Mouse (Mus musculus) neural tube, embryonic 14.5 days (tissue): ENCODE data around the gene Gm10570. TPM values are rescaled to one million over a fixed set of nuclear protein-coding genes. Genes with fewer than 3 reads are reported as not detected.

ENCODE experiments used
- ATAC-seq: fragments of 200-750 bp; cut with Nextera tagmentation; 2 replicates; pipeline ENCODE4 v1.8.0; 2017; ENCODE audit warnings: low read depth, mild to moderate bottlenecking, moderate TSS enrichment, moderate library complexity
- H3K27ac ChIP-seq: fragments of 300-500 bp; sonication (generic); 2 replicates; pipeline ENCODE4 v1.5.1; 2014; ENCODE audit warnings: low read depth, mild to moderate bottlenecking, control low read depth, low read length, moderate library complexity, mixed read lengths
- H3K27me3 ChIP-seq: fragments of 300-500 bp; sonication (generic); 2 replicates; pipeline ENCODE4 v1.6.1; 2014; ENCODE audit warnings: low read length; ENCODE audit not compliant: control insufficient read depth, insufficient read depth
- H3K36me3 ChIP-seq: fragments of 300-500 bp; sonication (generic); 2 replicates; pipeline ENCODE4 v1.6.1; 2014; ENCODE audit warnings: low read length, mixed read lengths; ENCODE audit not compliant: control insufficient read depth, insufficient read depth
- H3K4me1 ChIP-seq: fragments of 300-500 bp; sonication (generic); 2 replicates; pipeline ENCODE4 v1.6.1; 2014; ENCODE audit warnings: low read length; ENCODE audit not compliant: control insufficient read depth, insufficient read depth
- H3K4me2 ChIP-seq: fragments of 300-500 bp; sonication (generic); 2 replicates; pipeline ENCODE4 v1.6.1; 2014; ENCODE audit warnings: mild to moderate bottlenecking, low read depth, low read length, control low read depth
- H3K4me3 ChIP-seq: fragments of 300-500 bp; sonication (generic); 2 replicates; pipeline ENCODE4 v1.5.1; 2014; ENCODE audit warnings: low read depth, low read length, control low read depth, mixed read lengths
- H3K9ac ChIP-seq: fragments of 300-500 bp; sonication (generic); replicated peaks from 2 replicates; pipeline ENCODE4 v1.6.1; 2014; ENCODE audit warnings: low read depth, mild to moderate bottlenecking, control low read depth, low read length, mixed read lengths
- H3K9me3 ChIP-seq: fragments of 300-500 bp; sonication (generic); 2 replicates; pipeline ENCODE4 v1.6.1; 2016; ENCODE audit warnings: low read length; ENCODE audit not compliant: control insufficient read depth
- WGBS: fragments of 180-500 bp; shearing (Covaris S2); extraction: QIAGEN DNeasy Blood & Tissue Kit; methylation state at CpG from one replicate; pipeline ENCODE4 v1.1.7; 2014; 5-methylcytosine and 5-hydroxymethylcytosine counted together
- polyA plus RNA-seq: library from polyadenylated mRNA; unstranded; fragments of >200 nt; fragmentation: Nextera tagmentation; extraction: Ambion mirVana; gene quantifications from 2 replicates; pipeline ENCODE4 v1.2.1, GENCODE M21; 2014

Gene Gm10570
- polyA plus RNA-seq, result 0.99 and 1.8 TPM in 2 replicates

DNA sequence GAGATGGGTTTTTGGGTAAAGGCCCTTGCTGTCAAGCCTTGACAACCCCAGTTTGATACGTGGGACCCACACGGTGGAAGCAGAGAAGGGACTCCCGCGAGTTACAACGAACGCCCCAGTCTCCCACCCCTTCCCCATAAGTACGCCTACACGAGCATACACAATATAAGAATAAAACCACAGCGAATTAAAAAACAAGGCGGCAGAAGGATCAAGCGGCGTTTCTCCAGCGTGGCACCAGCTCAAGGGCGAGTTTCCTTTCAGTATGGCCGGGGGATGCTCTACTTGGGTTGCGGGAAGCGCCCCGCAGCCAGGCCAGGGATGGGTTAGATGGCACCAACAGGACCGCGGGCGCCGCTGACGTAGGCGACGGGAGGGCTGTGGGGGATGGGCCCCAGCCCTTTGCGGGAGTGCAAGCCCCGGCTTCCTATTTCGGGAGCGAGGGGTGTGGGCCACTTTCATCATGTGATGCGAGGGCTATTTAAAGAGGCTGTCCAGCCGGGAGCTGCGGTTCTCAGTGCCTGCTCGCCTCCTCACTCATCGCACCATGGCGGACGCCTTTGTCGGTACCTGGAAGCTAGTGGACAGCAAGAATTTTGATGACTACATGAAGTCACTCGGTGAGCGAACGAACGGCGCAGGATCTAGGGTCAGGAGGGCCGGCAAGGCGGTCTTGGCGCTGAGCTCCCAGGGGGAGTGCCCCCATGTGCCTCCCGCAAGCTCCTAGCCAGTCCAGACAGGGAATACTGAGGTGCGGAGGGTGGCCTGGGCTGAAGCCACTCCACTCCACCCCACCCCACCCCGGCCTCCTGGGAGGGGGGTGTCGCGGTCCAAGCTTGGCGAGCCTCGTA lies at the start of gene Gm10570, which contains the start of gene Fabp3:
Gene Gm10570 (minus strand): TSS at position 444 of the 851 bp plus-strand sequence.
Gene Fabp3 (plus strand): TSS at position 365 of the 851 bp plus-strand sequence.
- H3K36me3 ChIP-seq, result no peaks in the 10 kb centered on the region
- H3K27me3 ChIP-seq, result peaks cover 9% of the 10 kb centered on the region
- 0 out of 2 replicates have a peak, but pooled peaks cover 2% of the 10 kb centered on the region for H3K4me1 ChIP-seq
- no peaks in the 10 kb centered on the region for H3K9me3 ChIP-seq
- under 1% methylated on average over 50 of the region's 52 CpGs for WGBS
- peak within 1 kb of the TSS; percentile 18 for H3K27ac ChIP-seq
- H3K4me2 ChIP-seq, result peak within 1 kb of the TSS; percentile 84
- peak; percentile 77 for ATAC-seq
- H3K4me3 ChIP-seq, result peak within 1 kb of the TSS; percentile 41
- peak within 1 kb of the TSS; percentile 69 for H3K9ac ChIP-seq

DNA sequence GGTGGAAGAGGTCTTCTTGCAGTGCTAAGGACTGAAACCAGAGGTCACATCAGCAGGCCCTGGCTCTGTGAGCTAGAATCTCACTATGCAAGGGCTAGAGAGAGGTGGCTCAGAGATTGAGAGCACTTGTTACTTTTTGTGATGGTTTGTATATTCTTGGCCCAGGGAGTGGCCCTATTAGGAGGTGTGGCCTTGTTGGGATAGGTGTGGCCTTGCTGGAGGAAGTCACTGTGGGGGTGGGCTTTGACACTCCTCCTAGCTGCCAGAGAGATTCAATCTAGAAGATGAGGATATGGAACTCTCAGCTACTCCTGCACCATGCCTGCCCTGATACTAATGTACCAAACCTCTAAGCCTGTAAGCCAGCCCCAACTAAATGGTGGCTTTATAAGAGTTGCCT lies 49.5 kb upstream of the Gm10570 start:
- H3K4me1 ChIP-seq, result peaks cover 14% of the 10 kb centered on the region
- H3K9me3 ChIP-seq, result no peaks in the 10 kb centered on the region
- H3K9ac ChIP-seq, result no peak overlapping the region
- no peaks in the 10 kb centered on the region for H3K27me3 ChIP-seq
- no peak overlapping the region for H3K4me3 ChIP-seq
- H3K27ac ChIP-seq, result no peak overlapping the region
- H3K36me3 ChIP-seq, result peaks cover 4% of the 10 kb centered on the region; the same call in 1 of the 2 replicates
- no peak overlapping the region for H3K4me2 ChIP-seq
- no peak for ATAC-seq

DNA sequence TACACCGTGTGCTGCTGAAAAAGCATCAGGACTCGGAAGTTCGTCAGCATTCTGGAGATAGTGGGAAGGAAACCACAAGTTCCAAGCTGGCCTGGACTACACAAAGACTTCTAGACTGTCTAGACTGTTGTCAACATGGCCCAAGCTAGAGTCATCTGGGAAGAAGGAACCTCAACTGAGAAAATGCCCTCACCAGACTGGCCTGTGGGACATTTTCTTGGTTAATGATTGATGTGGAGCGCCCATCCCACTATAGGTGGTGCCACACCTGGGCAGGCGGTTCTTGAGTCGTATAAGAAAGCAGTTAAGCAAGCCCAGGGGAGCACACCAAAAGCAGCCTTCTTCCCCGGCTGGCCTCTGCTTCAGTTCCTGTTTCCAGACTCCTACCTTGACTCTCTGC lies 44.1 kb upstream of the Gm10570 start:
- no peak for ATAC-seq
- H3K9me3 ChIP-seq, result no peaks in the 10 kb centered on the region
- H3K9ac ChIP-seq, result no peak overlapping the region
- 93% methylated on average over 7 of the region's 7 CpGs for WGBS
- no peaks in the 10 kb centered on the region for H3K4me1 ChIP-seq
- no peak overlapping the region for H3K27ac ChIP-seq
- no peak overlapping the region for H3K4me2 ChIP-seq
- H3K27me3 ChIP-seq, result no peaks in the 10 kb centered on the region
- H3K4me3 ChIP-seq, result no peak overlapping the region
- peaks cover 40% of the 10 kb centered on the region for H3K36me3 ChIP-seq

DNA sequence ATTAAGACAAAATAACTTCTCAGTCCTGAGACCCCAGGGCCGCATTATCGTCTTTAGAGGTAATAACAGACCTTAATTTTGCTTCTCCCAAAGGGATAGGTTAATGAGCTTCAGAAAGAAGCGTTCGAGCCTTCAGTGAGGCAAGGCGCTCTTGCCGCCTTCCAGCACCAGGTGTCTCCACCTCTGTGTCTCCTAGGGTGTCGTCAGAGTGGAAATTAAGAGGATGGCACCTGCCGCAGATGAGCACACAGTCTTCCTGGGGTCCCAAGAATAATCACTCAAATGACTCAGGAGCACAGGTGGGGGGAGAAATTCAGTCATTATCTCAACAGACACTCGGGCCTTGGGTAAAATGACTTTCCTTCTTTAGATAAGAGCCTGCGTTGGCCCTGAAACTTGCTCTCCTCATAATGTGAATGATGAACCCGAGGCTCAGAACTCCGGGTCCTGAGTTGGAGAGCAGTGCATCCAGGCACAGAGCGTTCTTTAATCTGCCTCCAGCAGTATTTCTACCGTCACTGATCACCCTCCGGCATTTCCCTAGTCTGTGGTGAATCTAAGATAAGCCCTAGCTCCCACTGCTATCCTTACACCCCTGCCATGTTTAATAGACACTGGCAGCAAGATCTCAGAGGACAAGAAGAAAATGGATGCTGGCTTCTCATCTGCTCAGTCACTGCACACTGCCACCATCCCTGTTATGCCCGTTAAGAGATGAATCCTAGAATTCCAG lies 42.4 kb upstream of the Gm10570 start:
- H3K36me3 ChIP-seq, result peaks cover 41% of the 10 kb centered on the region
- ATAC-seq, result no peak

DNA sequence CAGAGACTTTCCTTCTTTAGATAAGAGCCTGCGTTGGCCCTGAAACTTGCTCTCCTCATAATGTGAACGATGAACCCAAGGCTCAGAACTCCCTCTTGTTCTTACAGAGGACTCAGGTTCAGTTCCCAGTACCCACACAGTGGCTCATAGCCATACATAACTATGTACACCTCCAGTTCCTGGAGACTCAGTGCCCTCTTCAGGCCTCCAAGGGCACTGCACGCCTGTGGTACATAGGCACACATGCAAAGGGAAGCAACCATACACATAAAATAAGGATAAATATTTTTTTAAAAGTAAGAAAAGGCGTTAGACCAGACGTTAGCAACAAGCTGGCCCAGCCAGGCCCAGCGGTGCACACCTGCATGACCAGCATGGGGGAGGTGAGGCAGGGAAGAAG lies 41.2 kb upstream of the Gm10570 start:
- H3K4me1 ChIP-seq, result no peaks in the 10 kb centered on the region
- no peak overlapping the region for H3K4me3 ChIP-seq
- ATAC-seq, result no peak
- 95% methylated on average over 6 of the region's 6 CpGs for WGBS
- no peaks in the 10 kb centered on the region for H3K9me3 ChIP-seq
- H3K27ac ChIP-seq, result no peak overlapping the region
- H3K9ac ChIP-seq, result no peak overlapping the region
- no peak overlapping the region for H3K4me2 ChIP-seq
- peaks cover 43% of the 10 kb centered on the region for H3K36me3 ChIP-seq
- H3K27me3 ChIP-seq, result no peaks in the 10 kb centered on the region

More for the DNA sequence above, 42.4 kb upstream of the Gm10570 start:
- no peak overlapping the region for H3K4me2 ChIP-seq
- H3K9me3 ChIP-seq, result no peaks in the 10 kb centered on the region
- no peak overlapping the region for H3K4me3 ChIP-seq
- no peak overlapping the region for H3K27ac ChIP-seq
- whole genome bisulfite sequencing, result 77% methylated on average over 16 of the region's 16 CpGs
- H3K4me1 ChIP-seq, result no peaks in the 10 kb centered on the region
- H3K9ac ChIP-seq, result no peak overlapping the region
- H3K27me3 ChIP-seq, result no peaks in the 10 kb centered on the region

DNA sequence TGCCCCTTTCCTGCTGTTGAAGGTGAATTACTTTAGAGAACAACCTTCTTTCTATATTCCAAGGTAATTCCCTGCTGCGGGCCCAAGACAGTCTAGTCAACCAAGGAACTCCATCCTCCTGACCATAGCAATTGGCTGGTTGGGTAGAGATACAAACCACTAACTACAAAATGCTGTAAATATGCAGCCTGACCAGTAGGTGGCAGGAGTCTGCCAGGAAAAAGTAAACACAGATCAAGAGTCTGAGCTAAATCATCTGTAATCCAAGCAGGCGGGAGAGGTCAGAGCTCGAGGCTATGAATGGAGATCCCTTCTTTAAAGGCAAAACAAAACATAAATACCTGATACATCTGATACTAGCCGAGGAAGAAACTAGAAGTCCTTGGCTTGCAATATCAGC lies 33.2 kb upstream of the Gm10570 start:
- no peak for ATAC-seq
- WGBS, result 27% methylated on average over 4 of the region's 4 CpGs
- no peak overlapping the region for H3K27ac ChIP-seq
- peaks cover 23% of the 10 kb centered on the region; the same call in 1 of the 2 replicates for H3K36me3 ChIP-seq
- H3K4me3 ChIP-seq, result no peak overlapping the region
- H3K4me1 ChIP-seq, result no peaks in the 10 kb centered on the region
- H3K9ac ChIP-seq, result no peak overlapping the region
- H3K9me3 ChIP-seq, result no peaks in the 10 kb centered on the region
- no peaks in the 10 kb centered on the region for H3K27me3 ChIP-seq
- no peak overlapping the region for H3K4me2 ChIP-seq

DNA sequence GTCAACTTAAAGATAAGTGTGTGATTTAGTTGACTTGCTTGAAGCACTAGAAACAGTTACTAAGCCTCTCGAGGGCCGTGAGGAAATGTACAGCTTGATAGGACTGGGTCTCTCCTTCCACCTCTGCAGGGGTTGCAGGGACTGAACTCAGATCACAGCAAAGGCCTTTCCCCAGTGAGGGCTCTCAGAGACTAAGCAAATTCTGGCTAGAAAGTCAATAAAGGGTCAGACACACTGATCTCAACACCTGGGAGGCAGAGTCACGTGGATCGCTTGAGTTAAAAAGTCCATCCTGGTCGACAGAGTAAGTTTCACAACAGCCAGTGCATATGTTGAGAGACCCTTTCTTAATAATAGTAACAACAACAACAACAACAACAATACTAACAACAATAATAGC lies 27.4 kb upstream of the Gm10570 start:
- Histone ChIP-seq H3K4me1 (no peaks in the 10 kb centered on the region), H3K9ac (no peak overlapping the region), H3K4me2 (no peak overlapping the region), H3K27me3 (no peaks in the 10 kb centered on the region), H3K27ac (no peak overlapping the region), H3K4me3 (no peak overlapping the region), H3K9me3 (no peaks in the 10 kb centered on the region), H3K36me3 (peaks cover 23% of the 10 kb centered on the region; the same call in 1 of the 2 replicates)
- WGBS, result 94% methylated on average over 5 of the region's 5 CpGs
- no peak for ATAC-seq

DNA sequence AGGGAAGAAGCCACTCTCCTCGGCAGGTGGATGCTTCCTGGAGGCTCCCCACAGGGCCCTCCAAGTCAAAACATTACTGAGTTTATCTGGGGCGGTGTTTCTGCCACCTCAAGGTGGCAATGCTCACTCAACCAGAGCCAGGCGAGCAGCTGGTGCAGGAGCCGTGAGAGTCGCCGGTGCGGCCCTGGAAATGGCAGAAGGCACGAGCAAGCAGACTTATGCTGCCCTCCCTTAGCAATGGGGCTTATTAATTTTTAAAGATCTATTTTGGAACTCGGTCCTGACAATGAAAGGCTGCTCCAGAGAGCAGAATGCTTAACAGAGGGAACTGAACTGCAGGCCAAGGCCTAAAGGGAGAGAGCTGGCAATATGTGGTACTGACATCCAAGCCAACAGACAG lies 18.9 kb upstream of the Gm10570 start:
- 81% methylated on average over 9 of the region's 9 CpGs for WGBS
- H3K9ac ChIP-seq, result no peak overlapping the region
- no peak overlapping the region for H3K27ac ChIP-seq
- no peaks in the 10 kb centered on the region for H3K27me3 ChIP-seq
- H3K4me3 ChIP-seq, result no peak overlapping the region
- no peak overlapping the region for H3K4me2 ChIP-seq
- peaks cover 32% of the 10 kb centered on the region for H3K36me3 ChIP-seq
- H3K4me1 ChIP-seq, result no peaks in the 10 kb centered on the region
- ATAC-seq, result no peak
- no peaks in the 10 kb centered on the region for H3K9me3 ChIP-seq

DNA sequence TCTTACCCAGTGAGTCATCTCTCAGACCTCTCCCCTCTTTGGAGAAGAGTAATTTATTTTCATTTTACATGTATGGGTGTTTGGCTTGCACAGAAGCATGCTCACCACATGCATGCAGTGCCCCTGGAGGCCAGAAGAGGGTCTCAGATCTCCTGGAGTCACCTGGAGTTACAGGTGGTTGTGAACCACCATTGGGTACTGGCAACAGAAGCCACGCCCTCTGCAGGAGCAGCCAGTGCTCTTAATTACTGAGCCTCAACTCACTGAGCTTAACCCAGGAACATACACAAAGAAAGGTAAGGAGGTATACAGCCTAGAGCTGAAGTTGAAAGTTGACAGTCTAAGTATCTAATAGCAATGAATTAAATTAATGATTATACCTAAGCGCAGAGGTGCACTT lies 17.0 kb upstream of the Gm10570 start:
- no peak for ATAC-seq
- Histone ChIP-seq H3K27me3 (no peaks in the 10 kb centered on the region), H3K4me3 (no peak overlapping the region), H3K4me2 (no peak overlapping the region), H3K36me3 (peaks cover 33% of the 10 kb centered on the region), H3K27ac (no peak overlapping the region), H3K9ac (no peak overlapping the region), H3K4me1 (no peaks in the 10 kb centered on the region), H3K9me3 (no peaks in the 10 kb centered on the region)
- WGBS, result 97% methylated on average over 2 of the region's 2 CpGs
